Mouse (Mus musculus) T-cell, adult 2 months (primary cell): Measurements from ENCODE around the gene Gdpd3.

Source experiments
- DNase-seq: peaks from one replicate; pipeline ENCODE4 v3.0.0; 2022; ENCODE audit warnings: low spot score

Gene Gdpd3

DNA sequence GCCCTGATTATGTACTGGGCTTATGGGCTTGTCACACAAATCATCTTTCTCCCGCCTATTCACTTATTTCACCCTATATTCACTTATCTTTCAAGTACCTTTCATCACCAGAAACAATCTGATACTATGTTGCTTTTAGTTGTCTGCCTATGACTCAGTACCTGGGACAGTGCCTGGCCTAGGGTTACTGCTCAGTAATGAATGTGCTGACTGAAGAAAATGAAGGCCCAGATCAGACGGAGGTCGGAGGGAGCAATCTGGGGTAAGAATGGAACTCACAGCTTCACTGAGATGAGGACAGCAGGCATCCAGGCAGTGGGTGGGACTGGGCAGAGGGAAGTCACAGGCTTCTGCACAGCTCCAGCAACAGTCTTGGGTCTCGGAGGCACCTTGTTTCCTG, 41.3 kb downstream of the Gdpd3 start:
- DNase-seq, result no peak

DNA sequence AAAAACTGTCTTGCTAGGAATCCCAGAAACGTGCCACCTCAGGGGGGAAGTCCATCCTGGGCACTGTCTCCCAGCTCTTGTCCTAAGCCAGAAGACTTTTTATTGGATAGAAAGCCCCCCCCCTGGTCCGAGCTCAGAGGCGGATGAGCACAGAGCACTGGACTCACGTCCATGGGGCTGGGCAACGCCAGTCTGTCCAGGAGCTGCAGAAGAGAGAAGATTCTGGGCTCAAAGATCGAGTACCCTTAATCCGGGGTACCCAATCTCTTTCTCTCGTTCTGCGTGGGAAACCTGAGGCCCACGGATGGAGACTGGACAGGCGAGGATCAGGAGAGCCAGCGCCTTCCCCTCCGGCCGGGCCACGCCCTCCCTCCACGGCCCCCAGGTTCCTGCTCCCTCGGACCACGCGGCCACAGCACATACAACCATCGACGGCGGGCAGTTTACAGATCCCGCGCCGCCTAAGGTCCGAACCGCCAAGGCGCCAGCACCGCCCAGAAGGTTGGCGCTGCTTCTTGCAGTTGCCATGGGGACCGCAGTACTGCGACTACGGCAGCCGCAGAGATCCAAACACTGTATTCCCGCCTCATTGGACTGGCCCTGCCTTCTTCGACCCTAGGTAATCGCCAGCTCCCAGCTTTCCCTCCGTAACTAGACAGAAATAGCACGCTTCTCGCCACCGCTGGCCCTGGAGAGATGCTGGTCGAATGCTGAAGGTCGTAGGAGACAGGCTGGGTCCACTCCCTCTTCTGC, 42.7 kb downstream of the Gdpd3 start:
- no peak for DNase-seq

DNA sequence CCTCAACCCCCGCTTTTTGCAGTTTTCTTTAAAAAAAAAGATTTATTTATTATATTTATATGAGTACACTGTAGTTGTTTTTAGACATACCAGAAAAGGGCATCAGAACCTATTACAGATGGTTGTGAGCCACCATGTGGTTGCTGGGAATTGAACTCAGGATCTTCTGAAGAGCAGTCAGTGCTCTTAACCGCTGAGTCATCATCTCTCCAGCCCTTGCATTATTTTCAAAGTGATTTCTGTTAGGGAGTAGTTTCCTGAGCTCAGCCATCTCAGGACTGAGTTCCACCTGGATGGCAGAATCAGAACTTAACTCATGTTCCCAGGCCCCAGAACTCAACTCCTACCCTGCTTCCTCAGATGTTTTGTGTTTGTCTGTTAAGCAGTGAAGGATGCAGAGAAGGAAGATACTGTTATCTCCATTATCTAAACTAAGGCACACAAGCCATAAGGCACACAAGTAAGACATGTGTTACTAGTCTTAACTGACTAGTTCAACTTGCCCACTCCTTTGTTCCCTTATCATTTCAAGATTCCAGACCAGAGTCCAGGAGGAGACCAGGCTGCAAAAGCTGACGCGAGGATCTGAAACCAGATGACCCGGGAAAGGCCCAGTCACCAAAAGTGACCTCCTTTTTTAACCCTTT, 43.7 kb downstream of the Gdpd3 start:
- DNase-seq, result no peak

DNA sequence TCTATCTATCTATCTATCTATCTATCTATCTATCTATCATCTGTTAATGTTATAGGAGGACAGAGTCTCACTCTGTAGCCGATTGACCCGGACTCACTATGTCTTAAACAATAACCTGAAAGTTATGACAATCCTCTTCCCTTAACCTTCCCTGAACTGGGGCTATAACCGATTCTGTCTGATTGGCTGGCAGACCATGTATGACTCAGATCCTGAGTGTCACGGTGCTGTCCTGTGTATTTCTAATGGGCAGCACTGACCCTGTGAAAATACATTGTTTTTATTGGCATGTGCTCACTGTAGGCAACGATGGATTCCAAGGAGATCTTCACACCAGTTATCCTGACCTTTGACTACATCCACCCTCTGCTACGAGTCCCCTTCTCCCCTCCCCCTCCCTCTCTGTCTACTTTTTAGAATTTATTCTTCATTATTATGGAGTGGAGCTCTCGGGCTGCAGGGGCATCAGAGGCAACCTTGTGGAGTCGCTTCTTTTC, 49.6 kb downstream of the Gdpd3 start:
- DNase-seq, result no peak

DNA sequence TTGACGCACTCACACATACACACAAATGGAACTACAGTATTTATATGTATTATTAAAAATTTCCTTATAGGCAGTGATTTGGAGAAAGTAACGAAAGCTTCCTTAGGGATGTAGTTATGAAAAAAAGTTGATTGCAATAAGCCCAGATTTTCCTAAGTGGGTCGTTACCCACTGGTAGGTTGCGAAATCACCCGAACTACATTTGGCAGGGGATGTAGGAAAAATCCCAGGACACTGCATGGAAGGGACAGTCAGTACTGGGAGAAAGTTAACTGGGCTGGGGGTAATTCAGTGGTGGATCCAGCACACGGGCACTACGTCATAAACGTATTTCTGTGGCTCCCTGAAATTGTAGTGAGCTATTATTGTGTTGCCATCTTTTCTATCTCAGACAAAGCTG, 50.4 kb downstream of the Gdpd3 start:
- no peak for DNase-seq

DNA sequence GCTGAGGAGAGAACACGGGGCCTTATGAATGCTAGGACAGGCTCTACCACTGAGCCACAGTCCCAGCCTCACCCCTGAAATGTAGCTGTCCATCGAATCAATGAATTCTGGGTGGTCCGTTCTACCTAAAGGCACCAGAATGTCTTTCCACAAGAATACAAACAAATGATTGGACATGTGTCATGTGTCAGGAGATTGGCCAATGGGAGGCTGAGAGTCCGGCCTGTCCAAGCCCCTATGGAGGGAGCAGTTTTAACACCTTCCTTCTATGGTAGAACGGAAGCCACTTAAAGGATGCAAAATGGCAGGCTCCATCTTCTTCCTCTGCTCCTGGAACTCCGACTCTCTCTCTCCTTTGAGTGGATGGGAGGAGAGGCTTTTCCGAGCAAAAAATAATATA, 51.5 kb downstream of the Gdpd3 start:
- no peak for DNase-seq

DNA sequence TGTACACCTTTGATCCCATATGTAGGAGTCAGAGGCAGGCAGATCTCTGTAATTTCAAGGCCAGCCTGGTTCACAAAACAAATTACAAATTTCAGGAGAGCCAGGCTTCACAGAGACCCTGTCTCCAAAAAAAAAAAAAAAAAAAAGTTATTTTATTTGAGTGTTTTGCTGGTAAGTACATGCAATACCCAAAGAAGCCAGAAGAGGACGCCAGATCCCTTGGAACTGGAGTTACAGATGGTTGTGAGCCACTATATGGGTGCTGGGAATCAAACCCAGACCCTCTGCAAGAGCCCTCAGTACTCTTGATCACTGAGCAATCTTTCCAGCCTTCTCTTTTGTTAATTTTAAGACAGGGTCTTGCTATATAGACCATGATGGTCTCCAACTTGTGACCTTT, 52.7 kb downstream of the Gdpd3 start:
- DNase-seq, result no peak

DNA sequence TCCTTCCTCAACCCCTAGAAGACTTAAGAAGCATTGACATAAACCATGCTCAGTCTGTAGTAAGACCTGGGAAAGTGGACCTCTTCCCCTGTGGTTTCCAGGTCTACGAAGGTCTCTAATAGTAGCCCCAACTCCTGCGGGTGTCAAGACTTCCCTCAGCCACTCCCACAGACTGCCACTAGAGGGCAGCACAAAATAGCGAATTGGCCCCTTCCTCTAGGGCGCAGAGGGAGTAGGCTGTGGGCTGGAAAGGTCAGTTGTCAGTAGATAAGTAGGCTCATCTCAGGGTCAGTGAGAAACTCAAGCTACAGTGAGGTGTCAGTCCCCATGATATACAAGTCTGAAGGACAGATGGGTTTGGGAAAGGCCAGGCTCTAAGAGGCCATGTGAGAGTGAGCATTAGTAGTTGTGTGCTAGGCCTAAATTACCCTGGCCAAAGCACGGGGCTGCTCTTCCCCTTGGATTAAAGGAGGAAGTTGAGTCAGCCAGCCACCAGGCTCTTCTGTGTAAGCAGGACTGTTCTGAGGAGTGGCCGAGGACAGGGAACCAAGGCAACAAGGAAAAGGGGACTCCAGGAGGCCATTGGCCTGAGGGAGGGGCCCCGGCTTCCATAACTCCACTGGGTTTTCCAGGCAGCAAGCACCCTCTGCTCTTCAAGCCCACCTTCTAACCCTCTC, 55.8 kb downstream of the Gdpd3 start:
- DNase-seq, result peak; percentile 68

DNA sequence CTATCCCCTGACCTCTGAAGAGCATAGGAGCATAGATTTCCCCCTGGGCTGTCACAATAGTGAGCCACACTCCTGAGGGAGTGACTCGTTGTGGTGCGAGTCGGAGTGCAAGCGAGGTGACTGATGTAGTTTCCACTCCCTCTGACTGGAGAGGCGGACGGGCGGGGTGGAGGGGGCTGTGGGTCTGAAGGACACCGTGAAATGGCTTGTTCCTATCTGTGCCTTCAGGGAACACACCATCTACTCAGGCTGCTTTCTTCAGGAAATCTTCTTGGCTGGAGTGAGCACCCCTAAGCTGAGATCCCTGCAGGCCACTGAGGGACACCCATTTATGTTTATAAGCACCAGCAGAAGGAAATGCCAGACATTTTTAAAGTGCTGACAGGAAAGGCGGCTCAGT, 56.6 kb downstream of the Gdpd3 start:
- DNase-seq, result no peak

DNA sequence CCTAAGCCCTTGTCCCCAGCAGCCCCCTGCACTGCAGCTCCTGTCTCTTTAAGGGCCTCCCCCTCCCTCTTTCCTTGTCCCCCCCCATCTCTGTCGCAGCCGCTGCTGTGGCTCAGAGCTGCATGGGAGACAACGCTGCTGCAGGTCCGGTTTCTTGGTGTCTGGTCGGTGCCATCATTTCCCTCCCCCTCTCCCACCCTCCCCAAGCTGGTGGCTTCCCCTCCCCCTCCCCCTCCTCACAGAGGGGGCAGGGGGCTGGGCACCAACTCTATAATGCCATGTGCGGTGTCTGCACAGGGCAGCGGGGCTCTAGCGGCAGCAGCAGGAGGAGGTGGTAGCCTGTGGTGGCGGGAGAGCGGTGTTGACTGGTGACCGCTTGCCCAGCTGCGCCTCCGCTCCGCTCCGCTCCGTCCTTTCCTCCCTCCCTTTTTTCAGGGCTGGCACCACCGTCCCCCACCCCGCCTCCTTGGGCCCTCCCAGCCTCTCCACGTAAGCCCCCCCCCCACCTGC, 57.1 kb downstream of the Gdpd3 start:
- DNase-seq, result no peak

DNA sequence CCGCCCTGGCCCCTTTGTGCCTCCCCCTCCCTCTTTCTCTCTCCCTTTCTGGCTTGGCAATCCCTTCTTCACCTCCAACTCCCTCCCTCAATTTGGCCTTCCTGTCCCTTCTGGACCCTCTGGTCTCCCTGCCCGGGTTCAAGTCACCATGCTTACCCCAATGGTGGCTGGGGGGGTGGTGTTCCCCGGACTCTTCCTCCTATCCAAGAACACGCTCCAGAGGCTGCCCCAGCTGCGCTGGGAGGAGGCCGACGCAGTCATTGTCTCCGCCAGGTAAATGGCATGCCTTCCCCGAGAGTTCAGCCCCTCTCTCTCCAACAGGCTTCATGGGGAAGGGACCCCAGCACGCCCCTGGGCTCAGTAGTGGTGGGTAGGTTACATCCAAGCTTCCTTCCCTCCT, 57.8 kb downstream of the Gdpd3 start:
- no peak for DNase-seq
